Mouse (Mus musculus) c-Kit-negative CD71-positive TER-119-positive erythroid progenitor cells, embryonic 14.5 days (primary cell): Measurements from ENCODE around the gene Gm6034.
"Not testable (repeated sequence)": the region's sequence is repeated elsewhere in the genome, so short reads cannot be mapped to it uniquely, and the experiment has no call there.

Source experiments
- DNase-seq: peaks from one replicate; pipeline ENCODE4 v3.0.0-alpha.2; 2013; ENCODE audit warnings: low read depth, low spot score

Gene Gm6034

GRCm38 (mm10) chr17:36081901-36082300, 39.1 kb downstream of the Gm6034 start:
- not testable (repeated sequence) for DNase-seq

DNA sequence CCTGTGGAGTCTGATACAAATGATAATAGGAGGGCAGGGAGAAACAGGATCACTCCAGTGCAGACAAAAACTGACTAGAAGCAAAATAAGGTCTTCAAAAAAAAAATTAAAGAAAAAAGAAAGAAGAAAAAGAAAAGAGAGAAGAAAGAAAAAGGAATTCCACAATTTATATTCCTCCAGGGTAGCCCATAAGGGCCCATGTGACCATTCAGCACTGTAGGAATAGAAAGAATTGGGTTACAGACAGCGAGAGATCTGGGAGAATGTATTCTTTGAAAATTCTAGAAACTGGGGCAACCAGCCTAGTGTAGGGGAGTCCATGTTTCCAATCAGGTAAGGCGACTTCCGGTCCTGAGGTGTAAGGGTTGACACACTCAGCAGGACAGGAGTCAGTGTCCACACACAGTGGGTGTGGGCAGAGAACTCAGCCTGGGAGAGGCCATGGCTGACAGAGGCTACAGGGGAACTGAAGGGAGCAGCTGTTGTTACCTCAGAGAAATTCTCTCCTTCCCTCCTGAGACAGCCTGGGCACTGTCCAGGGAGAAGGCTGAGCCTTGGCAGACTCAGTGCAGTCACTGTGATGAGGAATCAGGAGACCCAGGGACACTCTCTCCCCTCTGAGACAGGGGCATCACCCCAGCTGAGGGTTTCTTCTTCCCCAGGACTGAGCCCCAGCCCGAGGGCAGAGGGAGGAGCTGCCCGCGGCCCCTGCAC, 39.9 kb downstream of the Gm6034 start:
- not testable (repeated sequence) for DNase-seq

DNA sequence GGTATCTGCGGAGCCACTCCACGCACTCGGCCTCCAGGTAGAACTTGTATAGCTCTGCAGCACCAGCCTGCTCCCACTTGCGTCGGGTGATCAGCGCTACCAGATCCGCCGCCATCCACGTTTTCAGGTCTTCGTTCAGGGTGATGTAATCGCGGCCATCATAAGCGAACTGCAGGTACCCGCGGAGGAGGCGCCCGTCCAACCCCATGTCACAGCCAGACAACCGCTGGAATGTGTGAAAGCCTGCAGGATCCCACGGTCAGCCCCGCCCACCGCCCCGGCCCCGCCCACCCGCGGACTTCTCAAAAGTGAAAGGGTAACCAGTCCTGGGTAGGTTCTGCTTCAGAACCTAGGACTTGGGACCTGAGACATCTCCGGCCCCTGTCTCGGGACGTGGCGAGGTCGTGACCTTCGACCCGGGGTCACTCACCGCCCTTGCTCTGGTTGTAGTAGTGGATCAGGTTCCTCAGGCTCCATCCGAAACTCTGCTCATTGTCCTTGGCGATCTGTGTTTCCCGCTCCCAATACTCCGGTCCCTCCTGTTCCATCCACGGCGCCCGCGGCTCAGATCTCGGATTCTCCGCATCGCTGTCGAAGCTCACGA, 40.6 kb downstream of the Gm6034 start:
- DNase-seq = no peak

GRCm38 (mm10) chr17:36083870-36084451, 41.2 kb downstream of the Gm6034 start:
- DNase-seq = no peak

GRCm38 (mm10) chr17:36085976-36086375, 43.2 kb downstream of the Gm6034 start:
- not testable (repeated sequence) for DNase-seq

DNA sequence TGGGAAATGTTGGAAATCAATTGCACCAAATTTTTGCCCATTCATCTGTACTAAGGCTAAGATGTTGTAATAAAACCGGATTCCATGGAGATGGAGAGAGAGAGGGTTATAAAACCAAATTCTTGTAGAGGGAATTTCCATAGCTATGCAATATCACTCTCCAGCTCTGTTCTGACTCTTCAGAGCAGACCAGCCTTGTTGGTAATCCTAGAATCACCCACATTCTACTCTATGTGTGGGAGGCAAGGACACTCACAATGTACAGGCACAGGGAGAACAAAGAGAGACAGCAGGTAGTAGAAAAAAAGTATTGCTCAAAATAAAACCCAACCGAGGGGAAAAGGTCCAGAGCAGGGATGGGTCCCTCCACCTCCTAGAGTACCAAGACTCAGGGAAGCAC, 49.2 kb downstream of the Gm6034 start:
- not testable (repeated sequence) for DNase-seq

DNA sequence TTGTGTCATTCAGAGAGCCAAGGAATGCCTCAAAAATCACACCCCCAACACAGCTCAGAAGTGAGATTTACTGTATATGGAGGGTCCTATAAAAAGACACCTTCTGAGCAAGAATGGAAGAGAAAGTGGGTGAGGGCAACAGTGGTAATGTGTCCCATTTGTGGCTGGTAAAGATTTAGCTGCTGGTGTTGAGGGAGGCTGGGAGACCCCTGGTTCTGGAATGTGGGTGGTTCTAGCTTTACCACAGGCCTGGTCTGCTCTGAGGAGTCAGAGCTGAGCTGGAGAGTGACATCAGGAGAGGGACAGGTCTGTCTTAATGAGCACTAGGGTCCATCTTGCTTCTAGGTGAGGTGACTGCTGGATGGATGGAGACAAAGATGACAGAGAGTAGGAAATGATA, 49.8 kb downstream of the Gm6034 start:
- DNase-seq = not testable (repeated sequence)

- no peak for DNase-seq
These were observed 51.2 kb downstream of the Gm6034 start for GRCm38 (mm10) chr17:36093936-36094335.

DNA sequence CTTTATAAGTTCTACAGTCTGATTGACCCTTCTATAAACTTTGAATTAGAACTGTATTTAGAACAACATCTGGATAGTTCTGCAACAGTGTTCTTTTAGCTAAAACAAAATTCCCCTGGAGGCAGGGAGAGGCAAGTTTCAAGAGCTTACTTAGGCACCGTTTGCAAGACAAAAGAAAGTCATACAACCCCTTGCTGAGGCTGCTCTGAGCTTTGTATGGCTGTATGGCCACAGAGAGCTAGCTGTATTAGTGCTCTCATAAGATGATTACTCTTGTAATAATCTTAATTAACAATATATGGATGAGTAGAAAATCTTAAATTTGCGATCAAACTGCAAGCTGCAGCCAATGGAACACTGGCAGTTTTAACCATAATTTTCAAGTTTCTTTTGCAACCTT, 56.8 kb downstream of the Gm6034 start:
- DNase-seq = not testable (repeated sequence)

- not testable (repeated sequence) for DNase-seq
These were observed 59.3 kb downstream of the Gm6034 start for GRCm38 (mm10) chr17:36102091-36102490.
